Mouse (Mus musculus): Measurements from ENCODE around the gene Olfr691. TPM values are rescaled to one million over a fixed set of nuclear protein-coding genes. Genes with fewer than 3 reads are reported as not detected.
"Not testable (repeated sequence)": the region's sequence is repeated elsewhere in the genome, so short reads cannot be mapped to it uniquely, and the experiment has no call there.

The Olfr691 gene
- polyA plus RNA-seq, 1 experiment from 2014 or later = 0.12 TPM

DNA sequence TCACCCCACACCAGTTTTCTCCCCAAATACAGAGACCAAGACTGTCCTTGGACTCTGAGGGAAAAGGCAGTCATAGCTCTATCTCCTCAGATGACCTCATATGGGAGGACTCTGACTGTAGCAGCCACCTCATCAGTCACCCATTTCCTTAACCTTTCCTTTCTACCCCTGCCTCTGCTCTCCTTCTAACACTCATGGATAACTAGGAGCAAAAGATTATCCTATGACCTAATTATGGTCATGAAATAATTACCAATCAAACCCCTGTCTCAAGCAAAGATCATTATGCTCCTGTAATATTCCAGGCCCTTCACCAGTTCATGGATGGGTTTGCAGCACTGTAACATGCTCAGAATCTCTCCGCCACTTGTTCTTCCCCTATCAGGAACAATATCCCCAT, 25.9 kb upstream of the Olfr691 start, which contains the start of gene Olfr692:
Gene Olfr692, plus strand, starts transcription at position 301 of the 400 bp plus-strand sequence.
- Histone ChIP-seq H3K9ac (ENCODE audit: low read length) (no peak within 1 kb of the TSS), H3K4me2 (ENCODE audit: low read depth, low read length, severe bottlenecking) (no peak within 1 kb of the TSS), H3K4me3 (ENCODE audit: low read depth, low read length) (no peak within 1 kb of the TSS), H3K36me3 (ENCODE audit: control insufficient read depth, insufficient read depth, low read length) (no peaks in the 10 kb centered on the region), H3K27me3 (ENCODE audit: control insufficient read depth, insufficient read depth, low read length) (no peaks in the 10 kb centered on the region), H3K4me1 (replicated peaks; ENCODE audit: control insufficient read depth, insufficient read depth, low read length) (no peaks in the 10 kb centered on the region), H3K9me3 (ENCODE audit: control insufficient read depth, low read length) (no peaks in the 10 kb centered on the region), H3K27ac (ENCODE audit: low read depth, low read length) (no peak within 1 kb of the TSS)
- WGBS = 96% methylated on average over 1 of the region's 1 CpGs
- ATAC-seq (replicated peaks; ENCODE audit: low FRiP score) (no peak), DNase-seq (ENCODE audit: low spot score) (no peak)

- H3K9me3 ChIP-seq (ENCODE audit: control insufficient read depth, low read length) = no peaks in the 10 kb centered on the region
- H3K9ac ChIP-seq (ENCODE audit: low read length) = no peak overlapping the region
- DNase-seq (ENCODE audit: low spot score) (no peak), ATAC-seq (replicated peaks; ENCODE audit: low FRiP score) (no peak)
- H3K27me3 ChIP-seq (ENCODE audit: control insufficient read depth, insufficient read depth, low read length) = no peaks in the 10 kb centered on the region
- no peaks in the 10 kb centered on the region for H3K4me1 ChIP-seq (replicated peaks; ENCODE audit: control insufficient read depth, insufficient read depth, low read length)
- no peak overlapping the region for H3K4me2 ChIP-seq (ENCODE audit: low read depth, low read length, severe bottlenecking)
- H3K27ac ChIP-seq (ENCODE audit: low read depth, low read length) = no peak overlapping the region
- no peak overlapping the region for H3K4me3 ChIP-seq (ENCODE audit: low read depth, low read length)
- 87% methylated on average over 5 of the region's 5 CpGs for WGBS
- no peaks in the 10 kb centered on the region for H3K36me3 ChIP-seq (ENCODE audit: control insufficient read depth, insufficient read depth, low read length)
These were observed 25.2 kb upstream of the Olfr691 start for GRCm38 (mm10) chr7:105367268-105367667.

- H3K4me1 ChIP-seq (replicated peaks; ENCODE audit: control insufficient read depth, insufficient read depth, low read length) = no peaks in the 10 kb centered on the region
- no peak overlapping the region for H3K9ac ChIP-seq (ENCODE audit: low read length)
- no peak overlapping the region for H3K27ac ChIP-seq (ENCODE audit: low read depth, low read length)
- no peaks in the 10 kb centered on the region for H3K9me3 ChIP-seq (ENCODE audit: control insufficient read depth, low read length)
- DNase-seq (ENCODE audit: low spot score) (no peak), ATAC-seq (replicated peaks; ENCODE audit: low FRiP score) (no peak)
- H3K27me3 ChIP-seq (ENCODE audit: control insufficient read depth, insufficient read depth, low read length) = no peaks in the 10 kb centered on the region
- no peak overlapping the region for H3K4me2 ChIP-seq (ENCODE audit: low read depth, low read length, severe bottlenecking)
- H3K36me3 ChIP-seq (ENCODE audit: control insufficient read depth, insufficient read depth, low read length) = no peaks in the 10 kb centered on the region
- 89% methylated on average over 2 of the region's 2 CpGs for WGBS
- H3K4me3 ChIP-seq (ENCODE audit: low read depth, low read length) = no peak overlapping the region
These were observed 19.6 kb upstream of the Olfr691 start for GRCm38 (mm10) chr7:105361713-105362112.

DNA sequence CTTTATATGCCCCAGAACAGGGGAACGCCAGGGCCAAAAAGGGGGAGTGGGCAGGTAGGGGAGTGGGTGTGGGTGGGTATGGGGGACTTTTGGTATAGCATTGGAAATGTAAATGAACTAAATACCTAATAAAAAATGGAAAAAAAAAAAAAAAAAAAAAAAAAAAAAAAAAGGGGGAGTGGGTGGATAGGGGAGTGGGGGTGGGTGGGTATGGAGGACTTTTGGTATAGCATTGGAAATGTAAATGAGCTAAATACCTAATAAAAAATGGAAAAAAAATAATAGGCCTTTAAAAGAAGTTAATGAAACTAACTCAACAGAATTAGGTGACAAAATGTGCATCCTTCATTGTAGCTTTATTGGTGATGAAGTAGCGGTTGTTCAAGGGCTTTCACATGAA, 14.4 kb upstream of the Olfr691 start:
- H3K9me3 ChIP-seq (ENCODE audit: control insufficient read depth, low read length); H3K4me1 ChIP-seq (replicated peaks; ENCODE audit: control insufficient read depth, insufficient read depth, low read length); H3K27ac ChIP-seq (ENCODE audit: low read depth, low read length); DNase-seq (ENCODE audit: low spot score); H3K36me3 ChIP-seq (ENCODE audit: control insufficient read depth, insufficient read depth, low read length); H3K9ac ChIP-seq (ENCODE audit: low read length); H3K4me2 ChIP-seq (ENCODE audit: low read depth, low read length, severe bottlenecking); H3K27me3 ChIP-seq (ENCODE audit: control insufficient read depth, insufficient read depth, low read length); H3K4me3 ChIP-seq (ENCODE audit: low read depth, low read length): not testable (repeated sequence)
- 97% methylated on average over 1 of the region's 2 CpGs for WGBS
- ATAC-seq (replicated peaks; ENCODE audit: low FRiP score) = peak; percentile 78; the same call in 1 of the 2 replicates

GRCm38 (mm10) chr7:105356064-105356463, 14.0 kb upstream of the Olfr691 start:
- H3K4me1 ChIP-seq (replicated peaks; ENCODE audit: control insufficient read depth, insufficient read depth, low read length); ATAC-seq (replicated peaks; ENCODE audit: low FRiP score); H3K4me3 ChIP-seq (ENCODE audit: low read depth, low read length); H3K27ac ChIP-seq (ENCODE audit: low read depth, low read length); H3K36me3 ChIP-seq (ENCODE audit: control insufficient read depth, insufficient read depth, low read length); H3K4me2 ChIP-seq (ENCODE audit: low read depth, low read length, severe bottlenecking); H3K9me3 ChIP-seq (ENCODE audit: control insufficient read depth, low read length); DNase-seq (ENCODE audit: low spot score); H3K9ac ChIP-seq (ENCODE audit: low read length); H3K27me3 ChIP-seq (ENCODE audit: control insufficient read depth, insufficient read depth, low read length): not testable (repeated sequence)
- no CpG with 5 or more reads among the region's 5 CpGs for WGBS

DNA sequence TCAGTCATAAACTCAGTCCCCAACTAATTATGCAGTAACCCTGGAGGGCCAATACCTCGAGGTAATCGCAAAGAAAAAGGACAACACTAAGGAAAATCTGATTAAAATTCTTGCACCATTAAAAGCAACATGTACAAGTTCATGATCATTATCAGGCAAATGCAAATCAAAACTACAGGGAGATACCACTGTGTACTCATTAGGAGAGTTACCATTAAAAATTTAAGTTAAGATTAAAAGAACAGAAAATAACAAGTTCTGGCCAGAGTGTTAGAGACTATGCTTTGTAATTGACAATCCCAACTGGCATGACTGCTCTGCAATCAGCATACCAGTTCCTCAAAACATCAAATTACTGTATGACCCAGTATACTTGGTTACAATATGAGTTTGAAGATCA, 682 bp upstream of the Olfr691 start:
- Histone ChIP-seq H3K9ac (ENCODE audit: low read length) (no peak overlapping the region), H3K4me3 (ENCODE audit: low read depth, low read length) (no peak overlapping the region), H3K9me3 (ENCODE audit: control insufficient read depth, low read length) (no peaks in the 10 kb centered on the region), H3K27me3 (ENCODE audit: control insufficient read depth, insufficient read depth, low read length) (no peaks in the 10 kb centered on the region), H3K4me2 (ENCODE audit: low read depth, low read length, severe bottlenecking) (no peak overlapping the region), H3K4me1 (replicated peaks; ENCODE audit: control insufficient read depth, insufficient read depth, low read length) (no peaks in the 10 kb centered on the region), H3K27ac (ENCODE audit: low read depth, low read length) (no peak overlapping the region), H3K36me3 (ENCODE audit: control insufficient read depth, insufficient read depth, low read length) (no peaks in the 10 kb centered on the region)
- WGBS = 77% methylated on average over 2 of the region's 2 CpGs
- ATAC-seq (replicated peaks; ENCODE audit: low FRiP score) (no peak), DNase-seq (ENCODE audit: low spot score) (no peak)

DNA sequence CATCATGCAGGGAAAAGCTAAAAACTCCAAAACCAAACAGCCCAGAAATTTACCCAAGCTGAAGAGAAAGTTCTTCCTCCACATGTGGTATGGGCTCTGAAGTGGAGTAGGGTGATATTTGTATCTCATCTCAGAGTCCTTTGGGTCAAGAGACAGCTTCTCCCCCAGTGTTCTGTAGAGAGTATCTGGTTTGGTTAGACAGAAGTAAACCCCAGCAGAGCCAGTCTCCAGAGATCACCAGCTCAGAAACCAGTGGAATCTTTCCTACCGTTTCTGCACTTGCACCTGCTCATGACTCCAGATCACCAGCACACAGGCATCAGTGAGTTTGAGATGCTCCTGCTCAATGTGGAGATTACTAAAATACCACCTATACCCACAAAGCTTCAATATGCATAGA, 8.1 kb downstream of the Olfr691 start, which contains the start of gene Olfr690:
Gene Olfr690, minus strand, starts transcription at position 101 of the 400 bp plus-strand sequence.
- 94% methylated on average over 1 of the region's 1 CpGs for WGBS
- no peaks in the 10 kb centered on the region for H3K9me3 ChIP-seq (ENCODE audit: control insufficient read depth, low read length)
- DNase-seq (ENCODE audit: low spot score) (no peak), ATAC-seq (replicated peaks; ENCODE audit: low FRiP score) (no peak)
- H3K4me1 ChIP-seq (replicated peaks; ENCODE audit: control insufficient read depth, insufficient read depth, low read length) = no peaks in the 10 kb centered on the region
- H3K4me3 ChIP-seq (ENCODE audit: low read depth, low read length) = no peak within 1 kb of the TSS
- no peaks in the 10 kb centered on the region for H3K27me3 ChIP-seq (ENCODE audit: control insufficient read depth, insufficient read depth, low read length)
- no peak within 1 kb of the TSS for H3K9ac ChIP-seq (ENCODE audit: low read length)
- no peak within 1 kb of the TSS for H3K27ac ChIP-seq (ENCODE audit: low read depth, low read length)
- H3K4me2 ChIP-seq (ENCODE audit: low read depth, low read length, severe bottlenecking) = no peak within 1 kb of the TSS
- no peaks in the 10 kb centered on the region for H3K36me3 ChIP-seq (ENCODE audit: control insufficient read depth, insufficient read depth, low read length)

- Histone ChIP-seq H3K4me3 (ENCODE audit: low read depth, low read length) (no peak overlapping the region), H3K9me3 (ENCODE audit: control insufficient read depth, low read length) (no peaks in the 10 kb centered on the region), H3K27me3 (ENCODE audit: control insufficient read depth, insufficient read depth, low read length) (no peaks in the 10 kb centered on the region), H3K9ac (ENCODE audit: low read length) (no peak overlapping the region), H3K36me3 (ENCODE audit: control insufficient read depth, insufficient read depth, low read length) (no peaks in the 10 kb centered on the region), H3K4me2 (ENCODE audit: low read depth, low read length, severe bottlenecking) (no peak overlapping the region), H3K27ac (ENCODE audit: low read depth, low read length) (no peak overlapping the region), H3K4me1 (replicated peaks; ENCODE audit: control insufficient read depth, insufficient read depth, low read length) (no peaks in the 10 kb centered on the region)
- DNase-seq (ENCODE audit: low spot score) (no peak), ATAC-seq (replicated peaks; ENCODE audit: low FRiP score) (no peak)
- WGBS = 79% methylated on average over 2 of the region's 2 CpGs
These were observed 16.8 kb downstream of the Olfr691 start for GRCm38 (mm10) chr7:105325302-105325701.

GRCm38 (mm10) chr7:105310865-105311264, 31.2 kb downstream of the Olfr691 start, which contains the start of gene Olfr689:
TSS of gene Olfr689 (plus strand) at chr7:105311165.
- Histone ChIP-seq H3K27ac (ENCODE audit: low read depth, low read length) (no peak within 1 kb of the TSS), H3K9me3 (ENCODE audit: control insufficient read depth, low read length) (no peaks in the 10 kb centered on the region), H3K4me3 (ENCODE audit: low read depth, low read length) (no peak within 1 kb of the TSS), H3K4me2 (ENCODE audit: low read depth, low read length, severe bottlenecking) (no peak within 1 kb of the TSS), H3K27me3 (ENCODE audit: control insufficient read depth, insufficient read depth, low read length) (no peaks in the 10 kb centered on the region), H3K4me1 (replicated peaks; ENCODE audit: control insufficient read depth, insufficient read depth, low read length) (no peaks in the 10 kb centered on the region), H3K9ac (ENCODE audit: low read length) (no peak within 1 kb of the TSS), H3K36me3 (ENCODE audit: control insufficient read depth, insufficient read depth, low read length) (no peaks in the 10 kb centered on the region)
- DNase-seq (ENCODE audit: low spot score) (no peak), ATAC-seq (replicated peaks; ENCODE audit: low FRiP score) (no peak)
- 92% methylated on average over 1 of the region's 1 CpGs for WGBS
